Mouse (Mus musculus) lung, embryonic 14.5 days (tissue): ENCODE results near the gene Drosha. TPM values are rescaled to one million over a fixed set of nuclear protein-coding genes. Genes with fewer than 3 reads are reported as not detected.
"Not testable (repeated sequence)": the region's sequence is repeated elsewhere in the genome, so short reads cannot be mapped to it uniquely, and the experiment has no call there.

ENCODE experiments used
- ATAC-seq: fragments of 200-750 bp; cut with Nextera tagmentation; 2 replicates; pipeline ENCODE4 v1.8.0; 2017; ENCODE audit warnings: mild to moderate bottlenecking, moderate TSS enrichment, moderate library complexity; ENCODE audit not compliant: insufficient read depth
- DNase-seq: peaks from one replicate; pipeline ENCODE4 v3.0.0-alpha.2; 2015
- H3K27ac ChIP-seq: fragments of 300-500 bp; sonication (generic); 2 replicates; pipeline ENCODE4 v1.5.1; 2014; ENCODE audit warnings: low read depth, mild to moderate bottlenecking, moderate library complexity
- H3K27me3 ChIP-seq: fragments of 300-500 bp; sonication (generic); 2 replicates; pipeline ENCODE4 v1.6.1; 2014; ENCODE audit warnings: low read length, control low read depth; ENCODE audit not compliant: insufficient read depth
- H3K36me3 ChIP-seq: fragments of 300-500 bp; sonication (generic); 2 replicates; pipeline ENCODE4 v1.6.1; 2014; ENCODE audit warnings: control low read depth; ENCODE audit not compliant: insufficient read depth
- H3K4me1 ChIP-seq: fragments of 300-500 bp; sonication (generic); 2 replicates; pipeline ENCODE4 v1.6.1; 2014; ENCODE audit warnings: antibody characterized with exemption, control low read depth; ENCODE audit not compliant: insufficient read depth
- H3K4me2 ChIP-seq: fragments of 300-500 bp; sonication (generic); 2 replicates; pipeline ENCODE4 v1.6.1; 2014; ENCODE audit warnings: mild to moderate bottlenecking
- H3K4me3 ChIP-seq: fragments of 300-500 bp; sonication (generic); 2 replicates; pipeline ENCODE4 v1.5.1; 2014; ENCODE audit warnings: low read depth, low read length
- H3K9ac ChIP-seq: fragments of 300-500 bp; sonication (generic); 2 replicates; pipeline ENCODE4 v1.6.1; 2014
- H3K9me3 ChIP-seq: fragments of 300-500 bp; sonication (generic); 2 replicates; pipeline ENCODE4 v1.6.1; 2016; ENCODE audit warnings: low read depth, low read length, control low read depth
- CTCF ChIP-seq: IDR thresholded peaks from 2 replicates; pipeline ENCODE4 v1.5.1; 2016; ENCODE audit warnings: antibody characterized with exemption, low read depth
- WGBS: fragments of 180-500 bp; shearing (Covaris S2); extraction: QIAGEN DNeasy Blood & Tissue Kit; methylation state at CpG from one replicate; pipeline ENCODE4 v1.1.7; 2014; 5-methylcytosine and 5-hydroxymethylcytosine counted together
- polyA plus RNA-seq: library from polyadenylated mRNA; unstranded; fragments of >200 nt; fragmentation: Nextera tagmentation; extraction: Ambion mirVana; gene quantifications from 2 replicates; pipeline ENCODE4 v1.2.1, GENCODE M21; 2014

Gene Drosha
- polyA plus RNA-seq, 1 experiment from 2014 or later = 42.3 TPM

- 71% methylated on average over 7 of the region's 7 CpGs for WGBS
- no peak for DNase-seq
- TF ChIP-seq CTCF = no peak
These were observed 86.5 kb downstream of the Drosha start for GRCm38 (mm10) chr15:12911082-12911481.

GRCm38 (mm10) chr15:12916314-12916815 lies 91.8 kb downstream of the Drosha start:
- Histone ChIP-seq H3K9ac (no peak overlapping the region), H3K4me1 (no peaks in the 10 kb centered on the region), H3K36me3 (peaks cover 79% of the 10 kb centered on the region), H3K9me3 (no peaks in the 10 kb centered on the region), H3K4me2 (no peak overlapping the region), H3K27me3 (no peaks in the 10 kb centered on the region), H3K27ac (no peak overlapping the region), H3K4me3 (no peak overlapping the region)
- no peak for TF ChIP-seq CTCF
- WGBS = 84% methylated on average over 10 of the region's 10 CpGs
- ATAC-seq (no peak), DNase-seq (no peak)

More at GRCm38 (mm10) chr15:12911082-12911481, 86.5 kb downstream of the Drosha start:
- Histone ChIP-seq H3K9ac (no peak overlapping the region), H3K9me3 (no peaks in the 10 kb centered on the region), H3K4me1 (no peaks in the 10 kb centered on the region), H3K27ac (no peak overlapping the region), H3K4me2 (no peak overlapping the region), H3K4me3 (no peak overlapping the region), H3K27me3 (no peaks in the 10 kb centered on the region), H3K36me3 (peaks cover 62% of the 10 kb centered on the region)
- ATAC-seq = no peak

GRCm38 (mm10) chr15:12919326-12919966 lies 94.8 kb downstream of the Drosha start:
- not testable (repeated sequence) for H3K9ac ChIP-seq, H3K4me3 ChIP-seq, H3K27ac ChIP-seq, H3K4me1 ChIP-seq, H3K4me2 ChIP-seq, ATAC-seq, DNase-seq, H3K27me3 ChIP-seq, H3K9me3 ChIP-seq
- peaks cover 73% of the 10 kb centered on the region for H3K36me3 ChIP-seq
- WGBS = 89% methylated on average over 11 of the region's 11 CpGs

GRCm38 (mm10) chr15:12919967-12920870 lies 95.6 kb downstream of the Drosha start:
- no peak overlapping the region for H3K9ac ChIP-seq
- H3K4me3 ChIP-seq = no peak overlapping the region
- no peak for ATAC-seq
- DNase-seq = no peak
- H3K9me3 ChIP-seq = no peaks in the 10 kb centered on the region
- no peak overlapping the region for H3K4me2 ChIP-seq
- WGBS = 84% methylated on average over 24 of the region's 24 CpGs
- peaks cover 77% of the 10 kb centered on the region for H3K36me3 ChIP-seq
- H3K4me1 ChIP-seq = no peaks in the 10 kb centered on the region
- no peak overlapping the region for H3K27ac ChIP-seq
- no peak for TF ChIP-seq CTCF
- no peaks in the 10 kb centered on the region for H3K27me3 ChIP-seq

- TF ChIP-seq CTCF = no peak
- Histone ChIP-seq H3K9ac (no peak overlapping the region), H3K4me1 (no peaks in the 10 kb centered on the region), H3K9me3 (no peaks in the 10 kb centered on the region), H3K4me2 (no peak overlapping the region), H3K36me3 (peaks cover 77% of the 10 kb centered on the region), H3K27me3 (no peaks in the 10 kb centered on the region), H3K27ac (no peak overlapping the region), H3K4me3 (no peak overlapping the region)
- DNase-seq = no peak
- no peak for ATAC-seq
- WGBS = 91% methylated on average over 6 of the region's 6 CpGs
These were observed 97.3 kb downstream of the Drosha start for GRCm38 (mm10) chr15:12921901-12922300.

GRCm38 (mm10) chr15:12923826-12924225 lies 99.2 kb downstream of the Drosha start:
- 88% methylated on average over 6 of the region's 6 CpGs for WGBS
- no peak overlapping the region for H3K4me2 ChIP-seq
- peaks cover 71% of the 10 kb centered on the region for H3K36me3 ChIP-seq
- no peak for DNase-seq
- H3K27ac ChIP-seq = no peak overlapping the region
- H3K9me3 ChIP-seq = no peaks in the 10 kb centered on the region
- no peak for ATAC-seq
- H3K9ac ChIP-seq = no peak overlapping the region
- TF ChIP-seq CTCF = no peak
- no peaks in the 10 kb centered on the region for H3K27me3 ChIP-seq
- H3K4me1 ChIP-seq = no peaks in the 10 kb centered on the region
- H3K4me3 ChIP-seq = no peak overlapping the region

GRCm38 (mm10) chr15:12931481-12931880 lies 106.9 kb downstream of the Drosha start:
- Histone ChIP-seq H3K27me3 (no peaks in the 10 kb centered on the region), H3K27ac (no peak overlapping the region), H3K4me1 (no peaks in the 10 kb centered on the region), H3K4me3 (no peak overlapping the region), H3K9me3 (no peaks in the 10 kb centered on the region), H3K9ac (no peak overlapping the region), H3K4me2 (no peak overlapping the region), H3K36me3 (peaks cover 41% of the 10 kb centered on the region)
- DNase-seq (no peak), ATAC-seq (no peak)
- no peak for TF ChIP-seq CTCF
- WGBS = 78% methylated on average over 5 of the region's 5 CpGs
